Mouse (Mus musculus): ENCODE results near the gene Ada.
"Not testable (repeated sequence)": the region's sequence is repeated elsewhere in the genome, so short reads cannot be mapped to it uniquely, and the experiment has no call there.

The Ada gene

GRCm38 (mm10) chr2:163693716-163694314, 56.2 kb downstream of the Ada start:
- DNase-seq = no peak

GRCm38 (mm10) chr2:163692873-163693612, 57.0 kb downstream of the Ada start:
- no peak for DNase-seq

GRCm38 (mm10) chr2:163691846-163692605, 58.0 kb downstream of the Ada start:
- no peak for DNase-seq

- no peak for DNase-seq
These were observed 59.4 kb downstream of the Ada start for GRCm38 (mm10) chr2:163690409-163691304.

GRCm38 (mm10) chr2:163689771-163690170, 60.3 kb downstream of the Ada start:
- no peak for DNase-seq

- DNase-seq = not testable (repeated sequence)
These were observed 61.7 kb downstream of the Ada start for GRCm38 (mm10) chr2:163688377-163688776.

- no peak for DNase-seq
These were observed 63.2 kb downstream of the Ada start for GRCm38 (mm10) chr2:163686886-163687285.

- DNase-seq = no peak
These were observed 63.8 kb downstream of the Ada start for GRCm38 (mm10) chr2:163686233-163686632.

- no peak for DNase-seq
These were observed 64.3 kb downstream of the Ada start for GRCm38 (mm10) chr2:163685761-163686200.

GRCm38 (mm10) chr2:163685287-163685686, 64.8 kb downstream of the Ada start:
- no peak for DNase-seq

GRCm38 (mm10) chr2:163682344-163682743, 67.7 kb downstream of the Ada start:
- DNase-seq = no peak

GRCm38 (mm10) chr2:163676745-163677144, 73.3 kb downstream of the Ada start:
- DNase-seq = peak; percentile 55 to 60
